Mouse (Mus musculus): ENCODE results near the gene Mylip.

GRCm38 (mm10) chr13:45446636-45447035, 57.1 kb downstream of the Mylip start:
- no peak for TF ChIP-seq POLR2A (IDR thresholded peaks at IDR 0.05; ENCODE audit: extremely low read depth, insufficient read depth, low read length)
- TF ChIP-seq CTCF (IDR thresholded peaks at IDR 0.05; ENCODE audit: extremely low read depth, insufficient read depth, low read length): no peak

Measured in cortical plate, adult 2 months (tissue).